Mouse (Mus musculus) thymus, adult 2 months (tissue): ENCODE results near the gene Epm2aip1.

Experiments
- CTCF ChIP-seq: fragments of 200-500 bp; IDR thresholded peaks from 2 replicates; pipeline ENCODE4 v1.5.1; 2012; ENCODE audit warnings: mild to moderate bottlenecking, control low read depth, low read length, moderate library complexity, borderline replicate concordance; ENCODE audit not compliant: control insufficient read depth, poor library complexity, insufficient read depth; ENCODE audit errors: extremely low read depth
- POLR2A ChIP-seq: fragments of 200-500 bp; IDR thresholded peaks from 2 replicates; pipeline ENCODE4 v1.6.1; 2012; ENCODE audit warnings: mild to moderate bottlenecking, low read length, control low read depth, moderate library complexity; ENCODE audit not compliant: control insufficient read depth, poor library complexity, insufficient read depth; ENCODE audit errors: extremely low read depth

DNA sequence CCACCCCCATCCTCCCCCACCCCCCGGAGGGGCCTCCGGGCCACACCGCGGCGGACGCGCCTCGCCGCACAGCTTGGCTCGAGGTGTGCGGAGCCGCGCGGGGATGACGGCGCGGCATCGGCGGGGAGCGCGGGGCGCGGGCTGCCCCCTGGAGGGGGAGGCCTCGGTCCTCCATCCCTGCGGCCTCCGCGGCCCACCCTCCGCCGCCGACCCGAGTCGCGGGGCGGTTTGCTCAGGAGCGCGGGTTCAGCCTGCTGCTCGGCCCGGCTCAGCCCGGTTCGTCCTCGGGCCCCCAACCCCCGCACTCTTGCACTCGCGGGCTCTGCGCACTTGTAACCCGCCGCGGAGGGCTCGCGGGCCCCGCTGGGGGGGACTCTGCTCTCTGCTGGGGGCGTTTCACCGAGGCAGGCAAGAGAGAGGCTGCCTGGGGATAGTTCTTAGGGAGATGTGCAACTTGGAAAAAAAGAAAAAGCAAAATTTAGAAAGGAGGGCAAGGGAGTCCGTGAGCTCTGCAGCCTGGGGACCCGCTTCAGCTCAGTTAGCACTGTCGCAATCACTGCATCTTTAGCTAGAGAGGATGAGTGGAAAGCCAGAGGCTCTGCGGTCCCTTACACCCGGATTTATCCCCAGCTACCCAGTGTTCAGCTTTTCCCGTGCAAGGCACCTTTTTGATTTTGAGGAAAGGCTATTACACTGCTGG lies 40.9 kb downstream of the Epm2aip1 start:
- TF ChIP-seq CTCF: no peak
- no peak for TF ChIP-seq POLR2A
